Mouse (Mus musculus) stomach, postnatal 0 days (tissue): ENCODE results near the gene Spn.

Source experiments
- CTCF ChIP-seq: IDR thresholded peaks from 2 replicates; pipeline ENCODE4 v1.5.1; 2016; ENCODE audit warnings: antibody characterized with exemption, low read depth, mild to moderate bottlenecking, moderate library complexity
- EP300 ChIP-seq: optimal IDR thresholded peaks from 2 replicates; pipeline ENCODE3; 2016; ENCODE audit warnings: antibody characterized with exemption

DNA sequence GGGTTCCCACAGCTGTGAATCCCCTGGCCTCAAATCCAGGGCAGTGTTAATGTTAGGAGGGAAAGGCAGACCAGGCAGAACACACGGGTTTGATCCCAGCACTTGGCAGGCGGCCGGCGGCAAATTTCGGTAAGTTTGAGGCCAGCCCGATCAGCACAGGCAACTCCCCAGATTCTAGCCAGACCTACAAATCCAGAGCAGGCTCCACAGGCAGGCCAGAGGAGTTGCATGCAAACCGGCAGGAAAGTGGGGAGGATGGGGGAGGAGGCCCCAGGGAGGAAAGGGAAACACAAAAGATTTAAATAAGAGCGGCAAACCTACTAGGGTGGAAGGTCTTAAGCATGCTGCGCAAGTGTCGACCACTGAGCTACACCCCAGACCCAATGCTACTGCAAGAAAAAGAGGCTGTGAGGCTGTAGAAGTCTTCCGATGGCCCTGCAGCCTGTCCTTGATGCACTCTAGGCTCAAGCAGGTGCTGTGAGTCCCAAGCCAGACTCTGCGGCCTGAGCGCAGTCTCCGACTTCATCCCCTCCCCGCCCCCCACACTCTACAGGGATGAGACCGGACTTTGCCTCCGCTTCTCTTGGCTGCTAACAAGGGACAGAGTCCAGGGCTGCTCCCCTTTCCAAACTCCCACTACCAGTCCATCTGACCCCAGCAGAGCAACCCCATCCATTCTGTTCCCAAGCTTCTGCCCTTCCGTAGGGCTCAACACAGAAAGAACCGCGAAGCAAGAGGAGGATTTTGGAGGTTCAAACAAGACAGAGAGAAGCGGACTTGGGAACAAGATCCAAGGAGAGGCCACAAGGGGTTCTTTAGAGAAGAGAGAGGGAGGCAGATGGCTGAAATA is 16.3 kb downstream of the Spn start:
- TF ChIP-seq CTCF (no peak), EP300 (no peak)
